Mouse (Mus musculus): ENCODE data around the gene Olfr1447. TPM values are rescaled to one million over a fixed set of nuclear protein-coding genes. Genes with fewer than 3 reads are reported as not detected.

The Olfr1447 gene
- not detected for polyA plus RNA-seq (2014; fragmentation: Illumina TruSeq; extraction: RNeasy Lipid Tissue Mini Kit (QIAGEN cat#74804); ENCODE audit: low read depth, low replicate concordance)

GRCm38 (mm10) chr19:12903643-12904042, at the start of gene Olfr1447:
Olfr1447 (minus strand) TSS chr19:12903743.

GRCm38 (mm10) chr19:12949958-12950357, 46.4 kb upstream of the Olfr1447 start, which contains the start of gene Olfr1450:
Olfr1450 (plus strand) TSS chr19:12950258.

GRCm38 (mm10) chr19:12930540-12930939, 27.0 kb upstream of the Olfr1447 start, which contains the start of gene Olfr1449:
Olfr1449 (plus strand) TSS chr19:12930840.

GRCm38 (mm10) chr19:12924319-12924718, 20.8 kb upstream of the Olfr1447 start, which contains the start of gene Olfr1448:
Olfr1448 (minus strand) TSS chr19:12924419.

GRCm38 (mm10) chr19:12893424-12893823, 10.1 kb downstream of the Olfr1447 start, which contains the start of gene Olfr1446:
Olfr1446 (minus strand) TSS chr19:12893524.

GRCm38 (mm10) chr19:12883555-12883954, 20.0 kb downstream of the Olfr1447 start, which contains the start of gene Olfr1445:
Olfr1445 (plus strand) TSS chr19:12883855.

GRCm38 (mm10) chr19:12856983-12857382, 46.6 kb downstream of the Olfr1447 start, which contains the start of gene Olfr1444:
Olfr1444 (plus strand) TSS chr19:12857283.

Other genes starting within 250 kb of the Olfr1447 start
- gene Olfr1442, start 233.3 kb downstream of the Olfr1447 start, polyA plus RNA-seq (2014; fragmentation: Illumina TruSeq; extraction: RNeasy Lipid Tissue Mini Kit (QIAGEN cat#74804); ENCODE audit: low read depth, low replicate concordance), result 0.53 TPM
- gene Olfr1443, start 225.6 kb downstream of the Olfr1447 start, polyA plus RNA-seq (2014; fragmentation: Illumina TruSeq; extraction: RNeasy Lipid Tissue Mini Kit (QIAGEN cat#74804); ENCODE audit: low read depth, low replicate concordance), result not detected
- 240 TPM for gene Keg1, start 208.0 kb downstream of the Olfr1447 start, polyA plus RNA-seq (2014; fragmentation: Illumina TruSeq; extraction: RNeasy Lipid Tissue Mini Kit (QIAGEN cat#74804); ENCODE audit: low read depth, low replicate concordance)
- gene Cntf, start 138.1 kb downstream of the Olfr1447 start, polyA plus RNA-seq (2014; fragmentation: Illumina TruSeq; extraction: RNeasy Lipid Tissue Mini Kit (QIAGEN cat#74804); ENCODE audit: low read depth, low replicate concordance), result 1.2 TPM
- gene Zfp91, start 107.6 kb downstream of the Olfr1447 start, polyA plus RNA-seq (2014; fragmentation: Illumina TruSeq; extraction: RNeasy Lipid Tissue Mini Kit (QIAGEN cat#74804); ENCODE audit: low read depth, low replicate concordance), result 88.8 TPM
- 1.9 TPM for gene Lpxn, start 107.5 kb downstream of the Olfr1447 start, polyA plus RNA-seq (2014; fragmentation: Illumina TruSeq; extraction: RNeasy Lipid Tissue Mini Kit (QIAGEN cat#74804); ENCODE audit: low read depth, low replicate concordance)
- not detected for gene Gm5244, start 57.1 kb downstream of the Olfr1447 start, polyA plus RNA-seq (2014; fragmentation: Illumina TruSeq; extraction: RNeasy Lipid Tissue Mini Kit (QIAGEN cat#74804); ENCODE audit: low read depth, low replicate concordance)
- gene Olfr1444, start 46.5 kb downstream of the Olfr1447 start, polyA plus RNA-seq (2014; fragmentation: Illumina TruSeq; extraction: RNeasy Lipid Tissue Mini Kit (QIAGEN cat#74804); ENCODE audit: low read depth, low replicate concordance), result not detected
- gene Olfr1445, start 19.9 kb downstream of the Olfr1447 start, polyA plus RNA-seq (2014; fragmentation: Illumina TruSeq; extraction: RNeasy Lipid Tissue Mini Kit (QIAGEN cat#74804); ENCODE audit: low read depth, low replicate concordance), result not detected
- not detected for gene Olfr1446, start 10.2 kb downstream of the Olfr1447 start, polyA plus RNA-seq (2014; fragmentation: Illumina TruSeq; extraction: RNeasy Lipid Tissue Mini Kit (QIAGEN cat#74804); ENCODE audit: low read depth, low replicate concordance)
- gene Olfr1448, start 20.7 kb upstream of the Olfr1447 start, polyA plus RNA-seq (2014; fragmentation: Illumina TruSeq; extraction: RNeasy Lipid Tissue Mini Kit (QIAGEN cat#74804); ENCODE audit: low read depth, low replicate concordance), result not detected
- not detected for gene Olfr1449, start 27.1 kb upstream of the Olfr1447 start, polyA plus RNA-seq (2014; fragmentation: Illumina TruSeq; extraction: RNeasy Lipid Tissue Mini Kit (QIAGEN cat#74804); ENCODE audit: low read depth, low replicate concordance)
- gene Olfr1450, start 46.5 kb upstream of the Olfr1447 start, polyA plus RNA-seq (2014; fragmentation: Illumina TruSeq; extraction: RNeasy Lipid Tissue Mini Kit (QIAGEN cat#74804); ENCODE audit: low read depth, low replicate concordance), result not detected
- gene Olfr1451, start 91.3 kb upstream of the Olfr1447 start, polyA plus RNA-seq (2014; fragmentation: Illumina TruSeq; extraction: RNeasy Lipid Tissue Mini Kit (QIAGEN cat#74804); ENCODE audit: low read depth, low replicate concordance), result not detected
- gene Olfr1453, start 124.6 kb upstream of the Olfr1447 start, polyA plus RNA-seq (2014; fragmentation: Illumina TruSeq; extraction: RNeasy Lipid Tissue Mini Kit (QIAGEN cat#74804); ENCODE audit: low read depth, low replicate concordance), result not detected
- not detected for gene Olfr1454, start 156.9 kb upstream of the Olfr1447 start, polyA plus RNA-seq (2014; fragmentation: Illumina TruSeq; extraction: RNeasy Lipid Tissue Mini Kit (QIAGEN cat#74804); ENCODE audit: low read depth, low replicate concordance)
- gene Olfr1457, start 194.1 kb upstream of the Olfr1447 start, polyA plus RNA-seq (2014; fragmentation: Illumina TruSeq; extraction: RNeasy Lipid Tissue Mini Kit (QIAGEN cat#74804); ENCODE audit: low read depth, low replicate concordance), result not detected
- not detected for gene Olfr1458, start 203.0 kb upstream of the Olfr1447 start, polyA plus RNA-seq (2014; fragmentation: Illumina TruSeq; extraction: RNeasy Lipid Tissue Mini Kit (QIAGEN cat#74804); ENCODE audit: low read depth, low replicate concordance)
- not detected for gene Olfr1459, start 245.8 kb upstream of the Olfr1447 start, polyA plus RNA-seq (2014; fragmentation: Illumina TruSeq; extraction: RNeasy Lipid Tissue Mini Kit (QIAGEN cat#74804); ENCODE audit: low read depth, low replicate concordance)